In genomic region chr2:141571360-141571759, GRCm38 (mm10) we compare ENCODE assay signal across 22 mouse cellular contexts.
A peak's percentile ranks its signal among the peaks of the same experiment; 100 is the strongest.
DNase-seq lines count a peak whose midpoint lies in the region; ATAC-seq and TF ChIP-seq lines count a peak whose summit lies in the region.
"Had no signal": no experiment of that assay in that cellular context is flagged by ENCODE, and none has a peak within 500 bp of the region (broad histone marks: within the 10 kb centered on the region; RNA-seq: fewer than 3 reads in every experiment).

No protein-coding gene starts in this region.

- DNase-seq in kidney, postnatal 0 days (ENCODE audit: low spot score) = peak; percentile 21
- DNase-seq in kidney, adult 8-10 months = no peak
- peak; percentile 72 for DNase-seq in forelimb bud, embryonic 11.5 days (ENCODE audit: low read depth, low spot score)
- DNase-seq: adrenal gland, postnatal 14 days; cerebellum, adult 11-12 months; cerebellum, adult 9-10 months; cerebellum, postnatal 25 days; forebrain, postnatal 0 days; gastrocnemius, adult 2 months; gastrocnemius, postnatal 25 days; heart, postnatal 36 days had no signal

- no peak overlapping the region for H3K9ac ChIP-seq in intestine, embryonic 15.5 days
- no peak overlapping the region for H3K9ac ChIP-seq in intestine, postnatal 0 days (ENCODE audit: low read depth, low read length)
- no peak overlapping the region for H3K9ac ChIP-seq in kidney, postnatal 0 days (ENCODE audit: low read depth, low read length)
- no peak overlapping the region for H3K9ac ChIP-seq in neural tube, embryonic 13.5 days
- H3K9ac ChIP-seq in forebrain, embryonic 12.5 days = no peak overlapping the region
- H3K9ac ChIP-seq: embryonic facial prominence, embryonic 13.5 days; forebrain, embryonic 13.5 days; forebrain, postnatal 0 days; heart, embryonic 13.5 days; hindbrain, embryonic 15.5 days had no signal

- TF ChIP-seq CTCF in intestine, postnatal 0 days (IDR thresholded peaks at IDR 0.05; ENCODE audit: low read depth) = no peak
- TF ChIP-seq CTCF in kidney, postnatal 0 days (IDR thresholded peaks at IDR 0.05; ENCODE audit: low read depth) = no peak

- H3K27me3 ChIP-seq in intestine, embryonic 15.5 days (replicated peaks) = no peaks in the 10 kb centered on the region
- H3K27me3 ChIP-seq in intestine, postnatal 0 days (replicated peaks; ENCODE audit: control insufficient read depth, insufficient read depth, low read length) = no peaks in the 10 kb centered on the region
- H3K27me3 ChIP-seq in kidney, postnatal 0 days (ENCODE audit: insufficient read depth, low read length) = no peaks in the 10 kb centered on the region
- no peaks in the 10 kb centered on the region for H3K27me3 ChIP-seq in neural tube, embryonic 13.5 days
- H3K27me3 ChIP-seq in forebrain, embryonic 12.5 days = no peaks in the 10 kb centered on the region
- H3K27me3 ChIP-seq: CH12.LX; embryonic facial prominence, embryonic 13.5 days; forebrain, embryonic 13.5 days; heart, embryonic 13.5 days; hindbrain, embryonic 15.5 days; Patski had no signal

- WGBS in intestine, embryonic 15.5 days = 16% methylated on average over 3 of the region's 3 CpGs
- WGBS in intestine, postnatal 0 days = 19% methylated on average over 3 of the region's 3 CpGs
- 12% methylated on average over 3 of the region's 3 CpGs for WGBS in kidney, postnatal 0 days
- 10% methylated on average over 3 of the region's 3 CpGs for WGBS in neural tube, embryonic 13.5 days
- 73% methylated on average over 3 of the region's 3 CpGs for WGBS in forebrain, embryonic 12.5 days

- H3K4me2 ChIP-seq in intestine, embryonic 15.5 days (replicated peaks) = no peak overlapping the region
- H3K4me2 ChIP-seq in intestine, postnatal 0 days (replicated peaks; ENCODE audit: low read depth) = no peak overlapping the region
- no peak overlapping the region for H3K4me2 ChIP-seq in kidney, postnatal 0 days (ENCODE audit: low read length)
- H3K4me2 ChIP-seq in neural tube, embryonic 13.5 days = no peak overlapping the region
- no peak overlapping the region for H3K4me2 ChIP-seq in forebrain, embryonic 12.5 days
- H3K4me2 ChIP-seq: embryonic facial prominence, embryonic 13.5 days; forebrain, embryonic 13.5 days; heart, embryonic 13.5 days; hindbrain, embryonic 15.5 days had no signal

- H3K27ac ChIP-seq in intestine, embryonic 15.5 days = no peak overlapping the region
- no peak overlapping the region for H3K27ac ChIP-seq in intestine, postnatal 0 days (ENCODE audit: low read depth, low read length)
- no peak overlapping the region for H3K27ac ChIP-seq in kidney, postnatal 0 days
- no peak overlapping the region for H3K27ac ChIP-seq in neural tube, embryonic 13.5 days (replicated peaks)
- no peak overlapping the region for H3K27ac ChIP-seq in forebrain, embryonic 12.5 days
- H3K27ac ChIP-seq: embryonic facial prominence, embryonic 13.5 days; forebrain, embryonic 13.5 days; gastrocnemius, adult 2 months; heart, embryonic 13.5 days; hindbrain, embryonic 15.5 days had no signal

- peak; percentile 73 for ATAC-seq in intestine, embryonic 15.5 days
- ATAC-seq in intestine, postnatal 0 days = no peak
- ATAC-seq in kidney, postnatal 0 days (replicated peaks; ENCODE audit: low FRiP score, low read depth) = no peak
- peak; percentile 74; the same call in 1 of the 2 replicates for ATAC-seq in neural tube, embryonic 13.5 days (ENCODE audit: low read depth)
- no peak for ATAC-seq in forebrain, embryonic 12.5 days (ENCODE audit: low FRiP score)
- ATAC-seq: activated CD4-positive, CD25-positive, alpha-beta regulatory T cell, adult 4 months; forebrain, embryonic 13.5 days; forebrain, postnatal 0 days; Patski had no signal

- no peaks in the 10 kb centered on the region for H3K36me3 ChIP-seq in intestine, embryonic 15.5 days
- H3K36me3 ChIP-seq in intestine, postnatal 0 days (ENCODE audit: control insufficient read depth, insufficient read depth) = no peaks in the 10 kb centered on the region
- no peaks in the 10 kb centered on the region for H3K36me3 ChIP-seq in kidney, postnatal 0 days (ENCODE audit: insufficient read depth, low read length)
- no peaks in the 10 kb centered on the region for H3K36me3 ChIP-seq in neural tube, embryonic 13.5 days
- no peaks in the 10 kb centered on the region for H3K36me3 ChIP-seq in forebrain, embryonic 12.5 days (replicated peaks)
- H3K36me3 ChIP-seq: embryonic facial prominence, embryonic 13.5 days; heart, embryonic 13.5 days; hindbrain, embryonic 15.5 days had no signal

- H3K9me3 ChIP-seq in intestine, embryonic 15.5 days = no peaks in the 10 kb centered on the region
- H3K9me3 ChIP-seq in intestine, postnatal 0 days (ENCODE audit: control insufficient read depth) = no peaks in the 10 kb centered on the region
- H3K9me3 ChIP-seq in kidney, postnatal 0 days (replicated peaks; ENCODE audit: low read length) = no peaks in the 10 kb centered on the region
- H3K9me3 ChIP-seq in neural tube, embryonic 13.5 days = no peaks in the 10 kb centered on the region
- no peaks in the 10 kb centered on the region for H3K9me3 ChIP-seq in forebrain, embryonic 12.5 days
- H3K9me3 ChIP-seq: embryonic facial prominence, embryonic 13.5 days; forebrain, embryonic 13.5 days; heart, embryonic 13.5 days; hindbrain, embryonic 15.5 days had no signal

- H3K4me1 ChIP-seq in intestine, embryonic 15.5 days (replicated peaks) = no peaks in the 10 kb centered on the region
- no peaks in the 10 kb centered on the region for H3K4me1 ChIP-seq in intestine, postnatal 0 days (replicated peaks; ENCODE audit: control insufficient read depth, insufficient read depth, low read length)
- H3K4me1 ChIP-seq in kidney, postnatal 0 days (replicated peaks; ENCODE audit: insufficient read depth, low read length) = no peaks in the 10 kb centered on the region
- H3K4me1 ChIP-seq in neural tube, embryonic 13.5 days (replicated peaks) = peaks cover 3% of the 10 kb centered on the region; the same call in 1 of the 2 replicates
- peaks cover 8% of the 10 kb centered on the region; the same call in 1 of the 2 replicates for H3K4me1 ChIP-seq in forebrain, embryonic 12.5 days
- H3K4me1 ChIP-seq: embryonic facial prominence, embryonic 13.5 days; heart, embryonic 13.5 days; hindbrain, embryonic 15.5 days had no signal

- H3K4me3 ChIP-seq in intestine, embryonic 15.5 days (replicated peaks) = no peak overlapping the region
- H3K4me3 ChIP-seq in intestine, postnatal 0 days (ENCODE audit: low read depth, low read length) = no peak overlapping the region
- H3K4me3 ChIP-seq in kidney, postnatal 0 days (replicated peaks; ENCODE audit: low read depth, low read length) = no peak overlapping the region
- H3K4me3 ChIP-seq in neural tube, embryonic 13.5 days = no peak overlapping the region
- no peak overlapping the region for H3K4me3 ChIP-seq in forebrain, embryonic 12.5 days (replicated peaks)
- H3K4me3 ChIP-seq: embryonic facial prominence, embryonic 13.5 days; forebrain, embryonic 13.5 days; gastrocnemius, adult 2 months; heart, embryonic 13.5 days; hindbrain, embryonic 15.5 days had no signal

Comparison
In these comparisons a context has a peak if more than half of its experiments do, and no peak if none do; other contexts are left out.
1. ATAC-seq: peak in intestine, embryonic 15.5 days (single experiment) and neural tube, embryonic 13.5 days (single experiment); none in intestine, postnatal 0 days (single experiment), kidney, postnatal 0 days (single experiment) and forebrain, embryonic 12.5 days (single experiment).
2. DNase-seq: peak in kidney, postnatal 0 days (single experiment) and forelimb bud, embryonic 11.5 days (single experiment); none in kidney, adult 8-10 months (0 of 2).